Mouse (Mus musculus) C2C12 (cell line): ENCODE measurements around the gene Etv6.

Experiments used
- CTCF ChIP-seq: IDR thresholded peaks from one replicate; pipeline ENCODE4 v1.5.1; 2011; ENCODE audit not compliant: control insufficient read depth, insufficient read depth, insufficient read length
- FOSL1 ChIP-seq: IDR thresholded peaks from one replicate; pipeline ENCODE4 v1.8.0; 2011; ENCODE audit warnings: mild to moderate bottlenecking, low read length; ENCODE audit not compliant: poor library complexity, insufficient read depth, severe bottlenecking
- MAX ChIP-seq: IDR thresholded peaks from one replicate; pipeline ENCODE4 v1.6.1; 2011; ENCODE audit warnings: mild to moderate bottlenecking, control low read depth

DNA sequence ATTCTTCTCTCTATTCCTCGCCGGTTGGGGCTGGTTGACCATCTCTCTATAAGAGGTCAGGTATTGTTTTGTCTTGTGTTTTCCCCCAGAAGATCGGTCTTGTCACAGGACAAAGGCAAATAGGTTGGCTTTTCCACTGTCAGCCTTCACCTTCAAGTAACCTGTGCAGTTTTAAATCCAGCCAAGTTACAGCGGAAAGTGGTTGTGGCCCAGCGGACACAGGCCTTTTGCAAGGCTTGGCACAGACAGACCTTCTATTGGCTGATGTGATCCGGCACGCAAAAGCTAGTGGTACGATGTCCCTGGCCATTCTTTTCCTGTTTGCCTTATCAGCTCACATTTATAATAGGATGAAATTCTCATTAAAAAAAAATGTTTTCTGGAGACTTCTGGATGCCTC lies 3.9 kb downstream of the Etv6 start:
- TF ChIP-seq CTCF (no peak), FOSL1 (no peak), MAX (no peak)
